Mouse (Mus musculus) liver, adult 2 months (tissue): Measurements from ENCODE around the gene Jakmip3.

Experiments used
- CTCF ChIP-seq: fragments of 200-500 bp; IDR thresholded peaks from 2 replicates; pipeline ENCODE4 v1.5.1; 2011; ENCODE audit warnings: low read depth, low read length, control low read depth
- POLR2A ChIP-seq: fragments of 200-500 bp; IDR thresholded peaks from 2 replicates; pipeline ENCODE4 v1.6.1; 2011; ENCODE audit warnings: low read length, control low read depth; ENCODE audit not compliant: insufficient read depth; ENCODE audit errors: extremely low read depth

DNA sequence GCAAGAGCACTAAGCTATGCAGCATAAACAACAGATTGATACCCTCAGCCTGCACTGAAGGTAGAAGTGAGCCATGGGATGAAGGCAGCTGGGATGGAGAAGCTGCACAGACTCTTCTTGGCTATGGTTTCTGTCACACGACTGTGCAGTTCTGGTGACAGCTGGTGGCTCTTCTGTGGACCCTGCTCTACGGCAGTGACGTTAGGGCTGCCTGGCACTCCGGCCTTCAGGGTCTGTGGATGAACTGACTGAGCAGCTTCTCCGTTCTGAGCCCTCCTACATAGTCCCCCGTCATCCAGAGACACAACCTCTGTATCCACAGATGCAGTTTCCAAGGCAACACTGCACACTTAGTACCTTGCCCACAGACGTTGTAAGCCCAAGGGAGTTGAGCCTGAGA lies 186.0 kb downstream of the Jakmip3 start:
- TF ChIP-seq POLR2A (no peak), CTCF (no peak)
